In genomic region chr17:71717881-71718625, GRCm38 (mm10) we compare ENCODE assay signal across 20 mouse cellular contexts. TPM values are rescaled to one million over a fixed set of nuclear protein-coding genes. Genes with fewer than 3 reads are reported as not detected.
"Had no signal": no experiment of that assay in that cellular context is flagged by ENCODE, and none has a peak within 500 bp of the region (broad histone marks: within the 10 kb centered on the region; RNA-seq: fewer than 3 reads in every experiment).

No protein-coding gene starts in this region.

- H3K27me3 ChIP-seq: liver, embryonic 13.5 days; midbrain, embryonic 12.5 days; midbrain, embryonic 15.5 days; neural tube, embryonic 13.5 days had no signal

- H3K9ac ChIP-seq: limb, embryonic 13.5 days; liver, embryonic 13.5 days; lung, embryonic 14.5 days; midbrain, embryonic 12.5 days; midbrain, embryonic 15.5 days; neural tube, embryonic 13.5 days had no signal

- H3K4me2 ChIP-seq: limb, embryonic 13.5 days; liver, embryonic 13.5 days; lung, embryonic 14.5 days; midbrain, embryonic 12.5 days; midbrain, embryonic 15.5 days; neural tube, embryonic 13.5 days had no signal

- ATAC-seq: lung, postnatal 0 days; midbrain, embryonic 15.5 days had no signal

- H3K4me1 ChIP-seq: limb, embryonic 13.5 days; liver, embryonic 13.5 days; midbrain, embryonic 12.5 days; midbrain, embryonic 15.5 days; neural tube, embryonic 13.5 days had no signal

- H3K4me3 ChIP-seq: limb, embryonic 10.5 days; limb, embryonic 13.5 days; liver, embryonic 13.5 days; midbrain, embryonic 12.5 days; midbrain, embryonic 15.5 days; neural tube, embryonic 13.5 days had no signal

- H3K27ac ChIP-seq: limb, embryonic 10.5 days; limb, embryonic 13.5 days; liver, embryonic 13.5 days; macrophage; midbrain, embryonic 12.5 days; midbrain, embryonic 15.5 days; neural tube, embryonic 13.5 days; stomach, postnatal 0 days had no signal

- DNase-seq: kidney, adult 9 months; kidney, postnatal 14 days; kidney, postnatal 4 days; liver; liver, embryonic 13.5 days; lung, embryonic 14.5 days; thymus, adult 18-20 months; thymus, postnatal 36 days had no signal

- H3K9me3 ChIP-seq: limb, embryonic 10.5 days; limb, embryonic 13.5 days; liver, embryonic 13.5 days; midbrain, embryonic 12.5 days; midbrain, embryonic 15.5 days; neural tube, embryonic 13.5 days had no signal

- H3K36me3 ChIP-seq: limb, embryonic 10.5 days; limb, embryonic 13.5 days; liver, embryonic 13.5 days; midbrain, embryonic 12.5 days; midbrain, embryonic 15.5 days; neural tube, embryonic 13.5 days had no signal

RNA-seq across cellular contexts. Expression of gene Pcare, which starts 34.6 kb away (rescaled TPM):
- total RNA-seq: megakaryocyte, adult 5-6 weeks had no signal
- polyA plus RNA-seq: limb, embryonic 10.5 days; limb, embryonic 13.5 days; lung, embryonic 14.5 days; lung, postnatal 0 days; macrophage; midbrain, embryonic 12.5 days; midbrain, embryonic 15.5 days; neural tube, embryonic 13.5 days; stomach, embryonic 14.5 days; stomach, postnatal 0 days; urinary bladder, adult 2 months had no signal

RNA-seq across cellular contexts. Expression of gene Togaram2, which starts 45.0 kb away (rescaled TPM):
- total RNA-seq: megakaryocyte, adult 5-6 weeks had no signal
- polyA plus RNA-seq: limb, embryonic 10.5 days; liver, embryonic 13.5 days; liver, embryonic 16.5 days; macrophage had no signal

RNA-seq across cellular contexts. Expression of gene Clip4, which starts 50.2 kb away (rescaled TPM):
- polyA plus RNA-seq: macrophage had no signal
